Mouse (Mus musculus) CH12.LX (cell line): Measurements from ENCODE around the gene Nsd2. TPM values are rescaled to one million over a fixed set of nuclear protein-coding genes. Genes with fewer than 3 reads are reported as not detected.

Source experiments
- DNase-seq: peaks from one replicate; pipeline ENCODE4 v3.0.0-alpha.2; 2013; ENCODE audit errors: extremely low read depth
- H3K27ac ChIP-seq: 2 replicates; pipeline ENCODE4 v1.5.1; 2012; ENCODE audit warnings: low read depth, mild to moderate bottlenecking, control low read depth, moderate library complexity; ENCODE audit not compliant: insufficient read depth
- H3K27me3 ChIP-seq: replicated peaks from 2 replicates; pipeline ENCODE3; 2012; ENCODE audit warnings: inconsistent platforms
- H3K36me3 ChIP-seq, 2 experiments: replicated peaks in 1 of 2; 2 replicates each; pipeline versions ENCODE3 to v1.6.1; 2012; ENCODE audit warnings: inconsistent platforms in 1 of 2, low read length in 1 of 2, mild to moderate bottlenecking in 1 of 2, mixed read lengths in 1 of 2, moderate library complexity in 1 of 2; ENCODE audit not compliant: control insufficient read depth in 1 of 2, insufficient read depth in 1 of 2
- H3K4me1 ChIP-seq, 2 experiments: 2 replicates each; pipeline ENCODE4 v1.6.1; 2012; ENCODE audit warnings: inconsistent platforms in 1 of 2, moderate library complexity in 1 of 2; ENCODE audit not compliant: insufficient read depth in 2 of 2, control insufficient read depth in 1 of 2
- H3K4me2 ChIP-seq: 2 replicates; pipeline ENCODE4 v1.6.1; 2012; ENCODE audit warnings: low read depth, mild to moderate bottlenecking, control low read depth; ENCODE audit not compliant: poor library complexity, insufficient read depth, severe bottlenecking
- H3K4me3 ChIP-seq, 3 experiments: fragments of 150-350 bp in 1 of 3; sonication (generic) in 1 of 3; replicated peaks in 1 of 3; 2 replicates each; pipeline versions ENCODE3 to v1.5.1; 2011 to 2012; ENCODE audit warnings: low read depth in 2 of 3, low read length in 2 of 3, mild to moderate bottlenecking in 2 of 3, moderate library complexity in 2 of 3, control low read depth in 1 of 3, improper control_type of control experiment in 1 of 3, inconsistent platforms in 1 of 3, mixed read lengths in 1 of 3; ENCODE audit not compliant: poor library complexity in 1 of 3
- H3K79me2 ChIP-seq: replicated peaks from 2 replicates; pipeline ENCODE4 v1.6.1; 2012; ENCODE audit warnings: mild to moderate bottlenecking, moderate library complexity; ENCODE audit not compliant: control insufficient read depth, poor library complexity, insufficient read depth, severe bottlenecking; ENCODE audit errors: extremely low read depth
- H3K9ac ChIP-seq: 2 replicates; pipeline ENCODE4 v1.6.1; 2012; ENCODE audit warnings: low read depth, mild to moderate bottlenecking, control low read depth, moderate library complexity; ENCODE audit not compliant: insufficient read depth
- H3K9me3 ChIP-seq: replicated peaks from 2 replicates; pipeline ENCODE3; 2012; ENCODE audit warnings: low read length, inconsistent platforms, mixed read lengths
- MAFK ChIP-seq: IDR thresholded peaks from 2 replicates; pipeline ENCODE4 v1.6.1; 2011; ENCODE audit warnings: low read length, improper control_type of control experiment; ENCODE audit not compliant: insufficient replicate concordance
- MXI1 ChIP-seq: IDR thresholded peaks from 2 replicates; pipeline ENCODE4 v1.6.1; 2011; ENCODE audit warnings: mild to moderate bottlenecking, low read depth, low read length, improper control_type of control experiment
- NRF1 ChIP-seq: IDR thresholded peaks from 2 replicates; pipeline ENCODE4 v1.6.1; 2014; ENCODE audit warnings: low read depth, mild to moderate bottlenecking, inconsistent platforms, low read length, improper control_type of control experiment, moderate library complexity
- PAX5 ChIP-seq: IDR thresholded peaks from 2 replicates; pipeline ENCODE4 v1.6.1; 2012; ENCODE audit warnings: low read length, inconsistent platforms, mixed read lengths
- UBTF ChIP-seq: IDR thresholded peaks from 2 replicates; pipeline ENCODE4 v1.6.1; 2012; ENCODE audit warnings: low read depth, mild to moderate bottlenecking, inconsistent platforms, low read length, improper control_type of control experiment, moderate library complexity
- ZNF384 ChIP-seq: IDR thresholded peaks from 2 replicates; pipeline ENCODE4 v1.6.1; 2012; ENCODE audit warnings: low read depth, low read length, improper control_type of control experiment, inconsistent platforms
- dilution Hi-C: fragments of 300-500 bp; cut with MboI; formaldehyde crosslinking; loops from 2 replicates; pipeline ENCODE4 v1.14.3; 2020; ENCODE audit warnings: low sequenced_read_pairs; ENCODE audit not compliant: extremely low pct_unique_long_range_greater_than_20kb, extremely low pct_ligation_motif_present
- in situ Hi-C: fragments of 300-500 bp; cut with MboI; formaldehyde crosslinking; loops from 3 replicates; pipeline ENCODE4 v1.14.3; 2019; ENCODE audit warnings: low sequenced_read_pairs, low pct_ligation_motif_present, low pct_unique_long_range_greater_than_20kb, mixed read lengths
- polyA plus RNA-seq: library from polyadenylated mRNA; unstranded; fragments of >175 nt; gene quantifications from 2 replicates; pipeline ENCODE4 v1.2.1, GENCODE M21; 2012; ENCODE audit warnings: low read depth; ENCODE audit not compliant: insufficient read length
- total RNA-seq, 2 experiments: library from RNA; depleted of rRNA; stranded (reverse); fragments of 300-350 nt in 1 of 2; fragments of >200 nt in 1 of 2; gene quantifications; 2 replicates each; pipeline ENCODE4 v1.2.3; 2012 to 2014

Nsd2 gene
- total and polyA plus RNA-seq, 3 experiments: 39.8 to 55.0 (median 49.9) TPM

DNA sequence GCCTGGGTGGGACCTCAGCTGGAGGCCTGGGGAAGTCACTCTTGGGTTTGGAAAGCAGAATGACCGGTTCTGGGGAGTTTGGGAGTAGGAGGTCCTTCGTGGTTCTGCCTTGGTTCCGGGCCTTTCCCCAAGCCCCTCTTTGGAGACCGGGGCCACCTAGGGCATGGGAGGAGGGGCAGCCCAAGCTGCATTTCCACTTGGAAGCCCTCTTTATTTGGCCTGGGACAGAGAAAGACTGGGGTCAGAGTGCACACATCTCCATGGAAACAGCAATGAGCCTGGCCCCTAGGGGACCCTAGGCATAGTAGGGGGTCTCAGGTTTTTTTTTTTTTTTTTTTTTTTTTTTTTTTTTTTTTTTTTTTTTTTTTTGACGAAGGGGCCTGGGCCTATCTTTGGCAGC is 2.4 kb upstream of the Nsd2 start:
- peaks cover 5 to 22% of the 10 kb centered on the region in 2 experiments for H3K4me1 ChIP-seq
- H3K9me3 ChIP-seq: no peaks in the 10 kb centered on the region
- dilution Hi-C loops: no loop called here
- H3K27ac ChIP-seq: no peak overlapping the region
- DNase-seq: no peak
- H3K36me3 ChIP-seq: no peaks in the 10 kb centered on the region
- H3K79me2 ChIP-seq: peaks cover 19% of the 10 kb centered on the region
- peak; percentile 77 for TF ChIP-seq ZNF384
- TF ChIP-seq MAFK: no peak
- no peak overlapping the region for H3K9ac ChIP-seq
- no peak overlapping the region for H3K4me3 ChIP-seq
- H3K27me3 ChIP-seq: no peaks in the 10 kb centered on the region
- H3K4me2 ChIP-seq: no peak overlapping the region
- in situ Hi-C loops: loop anchor here (5.0 kb wide), 1 partner anchor 36 kb away; the partner anchor contains the start of gene Letm1

DNA sequence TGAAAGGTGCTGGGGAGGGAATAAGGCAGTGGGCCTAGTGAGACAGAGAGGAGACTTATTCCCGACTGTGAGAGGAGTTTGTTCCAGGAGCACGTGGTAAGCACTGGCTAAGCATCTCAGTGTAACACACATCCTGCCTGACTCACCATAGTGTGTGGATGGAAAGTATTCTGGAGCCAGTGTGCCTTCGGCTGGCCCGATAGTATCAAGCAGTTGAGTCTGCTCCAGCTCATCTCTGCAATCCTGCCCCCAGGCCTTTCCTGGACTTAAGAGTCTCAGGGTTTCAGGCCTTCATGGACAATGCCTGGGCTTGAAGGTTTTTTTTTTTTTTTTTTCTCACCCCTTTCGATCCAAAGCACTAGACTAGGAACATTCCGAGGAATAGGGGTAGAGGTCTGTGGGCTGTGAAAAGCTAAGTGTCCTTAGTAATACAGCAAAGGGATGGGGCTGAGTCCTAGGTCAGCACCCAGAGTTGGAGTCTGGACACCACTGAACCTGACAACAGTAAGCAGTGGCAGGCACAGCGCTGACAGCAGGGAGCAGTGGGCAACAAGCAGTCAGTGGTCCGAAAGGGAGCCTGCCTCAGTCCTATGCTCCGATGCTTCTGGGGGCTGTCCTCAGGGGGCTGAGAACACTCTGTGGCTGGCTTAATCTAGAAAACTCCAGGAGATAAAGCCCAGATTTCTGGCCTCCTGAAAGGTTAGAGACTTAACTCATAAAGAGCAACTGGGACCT is 1.2 kb upstream of the Nsd2 start:
- H3K79me2 ChIP-seq: peaks cover 28% of the 10 kb centered on the region
- peak; percentile 25; the same call in 1 of the 2 replicates for TF ChIP-seq ZNF384
- no peak for TF ChIP-seq PAX5
- TF ChIP-seq, all 38 proteins: peak for 1
- in situ Hi-C loops (loop anchor here (5.0 kb wide), 1 partner anchor 37 kb away; the partner anchor contains the start of gene Letm1), dilution Hi-C loops (no loop called here)
- no peak overlapping the region for H3K27ac ChIP-seq
- peak overlapping the region; percentile 59 to 96 (median 67) for H3K4me3 ChIP-seq
- H3K4me2 ChIP-seq: peak overlapping the region; percentile 46
- H3K36me3 ChIP-seq: peaks cover 0 to under 1% of the 10 kb centered on the region in 2 experiments
- DNase-seq: no peak
- no peaks in the 10 kb centered on the region for H3K27me3 ChIP-seq
- no peaks in the 10 kb centered on the region for H3K9me3 ChIP-seq
- H3K4me1 ChIP-seq: peaks cover 5 to 31% of the 10 kb centered on the region in 2 experiments
- peak overlapping the region; percentile 88 for H3K9ac ChIP-seq

- H3K4me3 ChIP-seq: peak overlapping the region; percentile 83 to 100 (median 96)
- H3K36me3 ChIP-seq: peaks cover 0 to 15% of the 10 kb centered on the region in 2 experiments
- dilution Hi-C loops (no loop called here), in situ Hi-C loops (no loop called here)
- H3K4me1 ChIP-seq: peaks cover 3 to 45% of the 10 kb centered on the region in 2 experiments
- no peaks in the 10 kb centered on the region for H3K27me3 ChIP-seq
- H3K4me2 ChIP-seq: peak overlapping the region; percentile 57; the same call in 1 of the 2 replicates
- no peak for DNase-seq
- H3K9me3 ChIP-seq: no peaks in the 10 kb centered on the region
- peak; percentile 56 for TF ChIP-seq MXI1
- peak; percentile 84 for TF ChIP-seq UBTF
- TF ChIP-seq NRF1: no peak
- peaks cover 45% of the 10 kb centered on the region for H3K79me2 ChIP-seq
- H3K9ac ChIP-seq: peak overlapping the region; percentile 88
- H3K27ac ChIP-seq: peak overlapping the region; percentile 77
These were observed 452 bp downstream of the Nsd2 start for GRCm38 (mm10) chr5:33820733-33821621.
